Mouse (Mus musculus) ovary, postnatal 36 days (tissue): ENCODE results near the gene Asxl1.

Source experiments
- DNase-seq: peaks from one replicate; pipeline ENCODE4 v3.0.0; 2022; ENCODE audit warnings: low spot score, mixed read lengths

Gene Asxl1

DNA sequence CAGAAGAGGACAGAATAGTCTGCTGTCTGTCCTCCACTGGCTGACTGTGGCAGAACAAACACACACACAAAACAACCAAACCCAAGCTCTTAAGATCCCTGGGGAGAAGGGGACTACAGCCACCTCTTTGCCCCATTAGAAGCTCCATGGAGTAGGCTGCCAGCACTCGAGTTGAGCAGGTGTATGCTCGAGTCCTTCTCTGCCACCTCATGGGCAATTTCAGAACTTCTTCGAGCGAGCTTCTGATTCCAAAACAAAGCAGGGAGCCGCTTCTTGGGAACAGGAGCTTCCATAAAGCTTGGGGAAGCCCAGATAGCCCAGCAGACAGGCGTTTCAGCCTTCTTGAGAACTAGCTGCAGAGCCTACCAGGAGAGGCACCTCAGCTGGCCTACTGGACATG lies 66.9 kb downstream of the Asxl1 start:
- no peak for DNase-seq

DNA sequence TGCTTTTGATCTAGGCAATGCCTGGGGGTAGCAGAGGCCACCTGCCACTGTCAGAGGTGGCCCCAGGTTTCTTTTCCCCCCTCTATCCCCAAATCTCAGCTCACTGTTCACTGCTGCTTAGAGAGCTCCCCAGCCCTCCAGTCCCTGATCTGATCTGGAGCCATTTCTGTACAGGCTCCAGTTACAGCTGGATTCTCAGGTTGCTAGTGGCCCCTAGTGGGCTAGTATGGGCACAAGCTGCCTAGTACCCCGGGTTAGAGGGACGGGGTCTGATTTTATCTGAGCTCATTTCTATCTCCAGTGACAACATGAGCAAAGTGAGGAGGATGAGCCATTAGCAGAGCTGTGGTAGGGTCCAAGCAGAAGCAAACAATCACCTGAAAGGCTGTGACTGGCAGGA lies 69.0 kb downstream of the Asxl1 start:
- no peak for DNase-seq

DNA sequence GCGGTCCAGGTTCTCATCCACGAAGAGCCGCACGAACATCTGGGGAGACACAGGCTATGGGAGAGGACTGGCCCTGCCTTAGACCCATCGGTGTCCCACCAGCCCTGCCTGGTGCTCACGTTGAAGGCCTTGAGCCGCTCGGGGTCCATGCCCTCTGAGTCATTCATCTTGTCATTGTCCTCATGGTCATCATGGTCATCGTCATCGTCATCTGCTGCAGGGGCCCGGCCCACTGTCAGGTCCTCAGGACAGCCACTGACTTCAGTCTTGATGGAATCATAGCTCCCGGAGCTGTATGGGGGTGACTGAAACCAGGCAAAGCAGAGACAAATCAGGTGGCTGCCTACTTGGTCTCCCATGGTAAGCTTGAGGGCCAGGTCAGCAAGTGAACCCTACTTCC lies 72.2 kb downstream of the Asxl1 start:
- DNase-seq: no peak

GRCm38 (mm10) chr2:153418381-153418780 lies 72.8 kb downstream of the Asxl1 start:
- no peak for DNase-seq

DNA sequence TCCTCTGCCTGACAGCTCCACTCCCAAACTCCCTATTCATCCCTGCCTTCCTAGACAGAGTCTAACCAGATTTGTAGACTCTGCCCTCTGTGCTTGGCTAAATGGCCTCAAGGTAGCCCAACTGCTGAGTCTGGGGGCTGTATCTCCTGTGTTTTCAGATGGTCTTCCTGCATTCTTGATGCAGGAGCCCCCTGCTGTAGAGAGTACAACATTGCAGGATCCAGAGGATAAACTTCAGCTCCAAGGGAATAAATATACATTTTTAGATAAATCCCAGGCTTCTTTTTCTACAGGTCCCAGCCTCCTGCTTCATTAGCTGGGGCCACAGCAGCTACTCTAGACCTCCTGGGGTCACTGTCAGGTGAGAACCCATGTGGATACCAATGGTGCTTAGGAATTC lies 75.6 kb downstream of the Asxl1 start:
- DNase-seq: no peak

GRCm38 (mm10) chr2:153422051-153422450 lies 76.4 kb downstream of the Asxl1 start:
- DNase-seq: no peak

- no peak for DNase-seq
Observed at GRCm38 (mm10) chr2:153423113-153423512, 77.5 kb downstream of the Asxl1 start.

GRCm38 (mm10) chr2:153424557-153424956 lies 78.9 kb downstream of the Asxl1 start:
- DNase-seq: no peak

- no peak for DNase-seq
Observed at GRCm38 (mm10) chr2:153425124-153425844, 79.7 kb downstream of the Asxl1 start.

GRCm38 (mm10) chr2:153425998-153426670 lies 80.5 kb downstream of the Asxl1 start:
- no peak for DNase-seq

- DNase-seq: no peak
Observed at GRCm38 (mm10) chr2:153426931-153427330, 81.3 kb downstream of the Asxl1 start.

DNA sequence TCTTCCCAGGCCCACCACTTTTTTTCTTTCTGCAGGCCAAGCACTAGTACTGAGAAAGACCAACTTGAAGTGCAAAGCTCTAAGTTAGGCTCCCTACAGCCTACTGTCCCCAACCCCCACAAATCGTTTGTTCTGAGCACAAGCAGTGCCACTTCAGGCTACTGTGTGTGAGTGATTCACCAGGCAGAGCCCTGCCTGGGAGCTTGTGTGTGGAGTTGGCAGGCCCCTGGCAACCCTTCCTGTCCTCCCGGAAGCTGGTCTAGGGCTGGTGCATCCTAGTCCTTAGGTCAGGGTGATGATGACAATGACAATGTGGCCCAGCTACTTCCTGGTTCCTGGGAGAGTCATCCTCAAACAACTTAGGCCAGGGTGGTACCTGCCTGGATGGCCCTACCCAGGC lies 82.9 kb downstream of the Asxl1 start:
- DNase-seq: no peak

GRCm38 (mm10) chr2:153430571-153430970 lies 84.9 kb downstream of the Asxl1 start:
- no peak for DNase-seq

GRCm38 (mm10) chr2:153432492-153432891 lies 86.9 kb downstream of the Asxl1 start:
- DNase-seq: no peak

GRCm38 (mm10) chr2:153433859-153434258 lies 88.2 kb downstream of the Asxl1 start:
- DNase-seq: no peak

DNA sequence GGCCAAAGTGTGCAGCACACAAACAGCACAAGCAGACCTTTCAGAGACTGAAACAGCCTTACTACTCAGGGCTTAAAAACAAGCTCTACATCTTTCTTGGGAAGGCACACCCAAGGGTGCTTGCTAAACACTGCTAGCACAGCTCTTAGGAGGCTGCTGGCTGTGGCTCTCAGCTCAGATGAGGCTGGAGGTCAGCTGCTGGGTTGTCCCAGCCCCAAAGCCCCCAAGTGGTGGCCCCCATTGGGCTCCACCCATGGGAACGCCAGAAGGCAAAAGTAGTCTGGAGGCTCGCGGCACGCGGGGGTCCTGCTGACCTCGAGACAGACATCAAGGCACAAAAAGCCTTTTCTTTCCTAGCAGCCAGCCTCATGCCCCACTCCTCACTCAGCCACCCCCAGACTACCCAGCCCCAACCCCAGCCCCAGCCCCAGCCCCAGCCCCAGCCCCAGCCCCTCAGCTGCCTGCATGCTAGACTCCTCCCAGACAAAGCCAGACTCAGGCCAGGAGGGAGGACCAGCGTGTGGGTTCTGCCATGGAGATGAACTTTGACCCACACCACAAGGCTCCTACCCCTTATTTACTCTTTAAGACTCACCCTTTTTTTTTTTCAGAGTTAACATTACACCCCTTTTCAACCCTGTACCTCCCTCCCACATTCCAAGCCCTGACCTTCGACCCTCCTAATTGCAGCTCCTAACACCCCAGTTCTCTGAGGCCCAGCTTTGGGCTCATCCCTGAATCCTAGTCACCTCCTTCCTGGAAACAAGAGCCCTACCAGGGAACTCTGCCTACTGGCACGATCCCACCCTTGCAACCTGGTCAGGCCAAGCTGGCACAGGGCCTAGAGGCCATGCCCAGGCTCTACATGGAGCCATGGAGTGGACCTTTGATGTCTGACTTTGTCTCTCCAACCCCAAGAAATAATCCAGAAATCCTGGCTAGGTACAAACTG lies 89.5 kb downstream of the Asxl1 start:
- DNase-seq: no peak

GRCm38 (mm10) chr2:153436641-153437305 lies 91.1 kb downstream of the Asxl1 start:
- DNase-seq: peak; percentile 60

GRCm38 (mm10) chr2:153437306-153437659 lies 91.7 kb downstream of the Asxl1 start:
- no peak for DNase-seq

GRCm38 (mm10) chr2:153440755-153441154 lies 95.1 kb downstream of the Asxl1 start:
- DNase-seq: no peak

GRCm38 (mm10) chr2:153441228-153441627 lies 95.6 kb downstream of the Asxl1 start:
- DNase-seq: no peak

DNA sequence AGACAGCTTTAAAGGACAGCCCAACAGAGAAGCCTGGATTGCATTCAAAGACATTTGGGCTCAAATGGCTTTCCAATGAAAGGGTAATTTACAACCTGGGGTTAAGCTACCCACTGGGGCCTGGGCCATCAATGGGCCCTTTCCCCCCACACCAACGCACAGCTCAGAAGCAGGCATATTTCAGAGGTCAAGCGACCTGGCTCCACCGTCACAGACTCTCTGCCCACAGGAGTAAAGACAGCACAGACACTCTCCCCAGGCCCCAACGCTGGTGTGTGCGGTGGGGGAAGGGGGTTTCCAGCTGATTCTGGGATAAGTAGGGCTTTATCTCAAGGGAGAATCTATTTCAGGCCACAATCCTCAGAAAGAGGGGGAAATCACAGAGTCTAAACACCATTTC lies 97.1 kb downstream of the Asxl1 start:
- DNase-seq: no peak
